Mouse (Mus musculus) left cerebral cortex, adult 8-10 months (tissue): ENCODE results near the gene Acot8. TPM values are rescaled to one million over a fixed set of nuclear protein-coding genes. Genes with fewer than 3 reads are reported as not detected.

ENCODE experiments used
- DNase-seq, 2 experiments: peaks; one replicate each; pipeline ENCODE4 v3.0.0; 2022; ENCODE audit warnings: low spot score in 2 of 2
- total RNA-seq, 4 experiments: library from RNA; stranded (reverse); gene quantifications; 2 replicates each; pipeline ENCODE4 v1.2.4; 2022

Acot8 gene
- total RNA-seq, 4 experiments from 2014 or later: 22.0 to 27.6 (median 26.4) TPM

DNA sequence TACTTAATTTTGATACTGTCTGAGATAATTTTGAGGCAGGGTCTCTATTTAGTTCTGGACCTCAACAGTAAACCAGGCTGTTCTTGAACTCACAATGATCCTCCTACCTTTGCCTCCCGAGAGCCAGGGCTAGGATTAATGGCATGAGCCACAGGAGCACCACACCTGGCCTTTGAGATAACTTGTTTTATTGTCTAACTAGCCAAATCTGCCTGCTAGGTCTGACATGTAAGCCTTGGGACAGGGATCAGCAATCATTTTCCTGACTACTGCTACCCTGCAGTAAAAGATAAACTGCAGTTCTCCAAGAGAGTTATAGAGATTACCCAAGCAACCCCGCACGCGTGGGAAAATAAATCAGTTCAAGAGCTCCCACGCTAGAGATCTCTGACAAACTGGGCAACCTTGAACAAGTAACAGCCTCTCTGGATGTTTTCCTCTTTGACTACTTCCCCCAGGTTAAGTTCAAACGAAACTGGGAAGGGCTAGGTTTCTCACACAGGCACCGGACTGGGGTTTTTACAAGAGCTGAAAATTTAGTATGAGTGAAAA is 19.7 kb downstream of the Acot8 start:
- DNase-seq: no peak

DNA sequence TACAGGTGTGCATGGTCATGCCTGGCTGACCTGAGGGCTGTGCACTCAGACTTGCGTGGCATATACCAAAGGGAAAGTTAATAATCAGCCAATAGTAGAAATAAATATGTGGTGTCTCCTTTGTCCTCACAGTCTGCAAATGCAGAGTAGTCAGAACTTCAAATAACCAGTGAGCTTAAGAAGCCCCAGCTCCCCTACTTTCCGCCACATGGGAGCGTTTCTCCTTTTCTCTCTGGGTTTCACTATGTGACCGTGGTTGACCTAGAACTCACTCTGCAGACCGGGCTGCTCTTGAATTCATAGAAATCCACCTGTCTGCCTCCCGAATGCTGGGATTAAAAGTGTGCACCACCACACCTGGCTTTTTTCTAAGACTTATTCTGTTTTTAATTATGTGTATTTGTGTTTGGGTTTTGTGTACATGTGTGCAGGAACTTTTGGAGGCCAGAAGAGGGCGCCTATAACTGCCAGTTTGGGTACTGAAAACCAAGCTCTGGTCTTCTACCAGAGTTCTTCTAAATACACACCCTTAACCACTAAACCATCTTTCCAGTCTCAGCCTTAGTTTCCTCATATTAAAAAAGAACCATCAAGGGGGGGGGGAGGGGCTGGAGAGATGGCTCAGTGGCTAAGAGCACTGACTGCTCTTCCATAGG is 20.6 kb downstream of the Acot8 start:
- DNase-seq: no peak

DNA sequence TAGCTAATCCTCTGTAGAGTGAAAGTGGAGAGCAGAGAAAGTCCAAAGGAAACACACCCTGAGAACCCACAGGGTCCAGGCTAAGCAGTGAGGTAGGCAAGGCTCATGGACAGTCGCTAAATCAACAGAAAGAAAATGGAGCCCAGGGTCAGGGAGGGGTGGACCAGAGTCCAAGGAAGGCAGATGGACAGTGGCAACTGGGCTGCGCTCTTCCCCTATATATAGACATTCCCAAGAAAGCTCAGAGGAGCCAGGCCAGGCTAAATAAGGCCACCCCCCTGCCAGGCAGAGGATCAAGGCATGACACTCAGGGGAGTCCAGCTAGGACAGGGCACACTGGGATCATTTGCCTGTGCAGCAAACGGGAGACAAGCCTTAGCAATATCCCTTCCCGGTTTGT is 22.8 kb downstream of the Acot8 start:
- no peak for DNase-seq

DNA sequence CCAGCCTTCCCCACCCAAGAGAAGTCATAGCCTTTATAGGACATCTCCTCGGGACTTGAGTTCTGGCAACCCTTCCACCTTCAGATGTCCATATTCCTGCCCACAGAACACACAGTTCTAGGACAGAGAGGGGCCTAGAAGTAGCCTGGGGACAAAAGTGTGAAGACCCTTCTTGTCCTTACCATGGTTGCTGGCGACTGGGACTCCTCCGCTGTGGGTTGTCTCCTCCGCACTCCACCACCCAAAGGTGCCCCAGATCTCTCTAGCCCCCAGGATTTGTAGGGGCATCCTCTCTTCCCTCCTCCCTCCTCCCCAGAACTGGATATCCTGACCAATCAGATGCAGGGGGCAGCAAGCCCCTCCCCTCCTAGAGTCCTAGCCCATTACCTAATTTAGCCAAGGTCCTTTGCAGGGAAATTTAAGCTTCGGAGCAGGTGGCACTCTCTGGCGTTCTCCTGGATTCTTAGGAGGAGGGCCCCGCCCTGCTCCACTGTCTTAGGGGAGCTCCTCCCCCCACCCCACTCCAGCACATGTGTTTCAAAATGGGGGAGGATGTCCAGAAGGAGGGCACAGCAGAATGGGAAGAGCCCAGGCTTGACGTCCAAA is 25.1 kb downstream of the Acot8 start, which contains the start of gene Tnnc2:
Tnnc2 (minus strand) TSS at position 487 of the 606 bp plus-strand sequence.
- no peak for DNase-seq

DNA sequence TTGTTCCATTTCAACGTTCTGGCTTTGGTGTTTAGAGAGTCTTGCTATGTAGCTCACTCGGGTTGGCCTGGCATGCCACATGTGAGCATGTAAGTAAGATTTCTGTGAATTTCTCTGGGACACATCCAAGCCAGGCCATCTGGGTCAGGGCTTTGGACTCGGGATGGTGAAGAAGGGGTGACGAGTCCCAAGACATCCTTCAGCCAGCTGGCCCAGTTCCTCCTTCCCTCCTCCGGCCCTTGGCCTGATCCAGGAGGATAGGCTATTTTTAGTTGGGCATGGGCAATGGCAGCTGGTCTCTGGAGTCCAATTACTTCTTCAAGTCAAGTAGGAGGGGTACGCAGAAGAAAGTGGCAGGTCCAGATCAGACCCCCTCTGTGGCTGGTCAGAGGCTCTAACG is 25.9 kb downstream of the Acot8 start:
- DNase-seq: no peak

DNA sequence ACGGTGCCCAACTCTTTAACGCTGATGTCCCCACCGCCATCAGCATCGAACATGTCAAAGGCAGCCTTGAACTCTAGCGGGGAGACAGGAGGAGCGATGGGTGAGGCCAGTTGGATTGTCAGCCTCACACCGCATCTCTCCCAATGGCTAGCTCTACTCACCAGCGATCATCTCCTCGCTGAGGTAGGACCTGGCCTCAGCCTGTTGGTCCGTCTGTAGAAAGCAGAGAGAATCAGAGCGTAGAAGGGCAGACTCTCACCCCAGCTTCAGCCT is 26.7 kb downstream of the Acot8 start:
- no peak for DNase-seq

DNA sequence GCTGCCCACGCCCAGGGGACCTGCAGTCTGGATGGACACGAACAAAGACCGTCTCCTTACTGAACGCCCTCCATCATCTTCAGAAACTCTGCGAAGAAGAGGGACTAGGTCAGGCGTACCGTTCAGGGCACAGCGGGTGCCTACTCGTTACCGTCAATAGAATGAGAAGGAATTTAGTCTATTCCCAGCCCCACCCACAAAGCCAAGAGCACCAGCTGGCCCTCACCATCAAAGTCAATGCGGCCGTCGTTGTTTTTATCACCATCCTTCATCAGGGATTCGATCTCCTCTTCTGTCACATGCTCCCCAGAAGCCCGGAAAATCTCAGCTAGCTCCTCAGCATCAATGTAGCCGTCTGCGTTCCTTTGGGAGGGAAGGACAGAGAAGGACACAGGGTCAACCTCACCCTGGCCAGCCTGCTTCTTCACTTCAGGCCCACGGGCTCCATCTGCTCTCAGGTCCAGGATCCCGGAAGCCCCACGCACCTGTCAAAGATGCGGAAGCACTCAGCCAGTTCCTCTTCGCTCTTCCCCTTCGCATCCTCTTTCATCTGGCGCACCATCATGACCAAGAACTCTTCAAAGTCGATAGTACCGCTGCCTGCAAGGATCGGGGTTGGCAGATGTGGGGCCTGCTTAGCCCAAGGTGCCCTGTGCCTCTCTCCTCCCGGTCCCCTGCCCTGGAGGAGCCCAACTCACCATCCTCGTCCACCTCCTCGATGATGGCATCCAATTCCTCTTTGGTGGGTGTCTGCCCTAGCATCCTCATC is 27.3 kb downstream of the Acot8 start:
- no peak for DNase-seq

DNA sequence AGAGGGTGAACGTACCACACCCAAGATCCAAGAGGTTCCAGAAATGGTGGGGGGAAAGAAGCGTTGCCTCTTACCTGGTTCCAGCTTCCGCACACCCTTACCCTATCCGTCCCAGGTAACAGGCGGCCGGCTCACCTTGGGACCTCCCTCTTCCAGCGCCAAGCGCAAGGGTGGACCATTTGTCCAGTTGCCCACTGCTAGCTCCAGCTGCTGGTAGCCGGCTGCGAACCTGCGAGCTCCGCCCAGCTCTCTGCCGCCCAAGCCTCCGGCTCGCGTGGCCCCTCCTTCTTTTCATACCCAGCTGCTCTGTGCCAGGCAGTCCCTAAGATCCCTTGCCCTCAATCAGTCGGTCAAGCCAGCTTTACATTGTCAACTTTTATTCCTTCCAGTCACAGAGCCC is 27.9 kb downstream of the Acot8 start:
- no peak for DNase-seq

DNA sequence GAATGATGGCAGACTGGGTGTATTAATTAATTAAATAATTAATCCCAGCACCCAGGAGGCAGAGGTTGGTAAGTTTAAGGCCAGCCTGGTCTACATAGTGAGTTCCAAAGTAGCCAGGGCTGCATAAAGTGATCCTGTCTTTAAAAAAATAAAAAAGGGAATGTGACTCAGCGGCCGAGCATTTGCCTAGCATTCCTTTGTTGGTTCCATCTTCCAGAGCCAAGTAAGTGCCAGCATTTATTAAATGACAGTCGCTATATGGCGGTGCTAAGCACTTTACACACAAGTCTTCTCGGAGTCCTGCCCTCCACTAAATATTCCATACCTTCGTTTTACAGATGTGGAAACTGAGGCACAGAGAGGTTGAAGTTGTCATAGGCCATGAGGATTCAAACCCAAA is 28.6 kb downstream of the Acot8 start:
- DNase-seq: no peak

DNA sequence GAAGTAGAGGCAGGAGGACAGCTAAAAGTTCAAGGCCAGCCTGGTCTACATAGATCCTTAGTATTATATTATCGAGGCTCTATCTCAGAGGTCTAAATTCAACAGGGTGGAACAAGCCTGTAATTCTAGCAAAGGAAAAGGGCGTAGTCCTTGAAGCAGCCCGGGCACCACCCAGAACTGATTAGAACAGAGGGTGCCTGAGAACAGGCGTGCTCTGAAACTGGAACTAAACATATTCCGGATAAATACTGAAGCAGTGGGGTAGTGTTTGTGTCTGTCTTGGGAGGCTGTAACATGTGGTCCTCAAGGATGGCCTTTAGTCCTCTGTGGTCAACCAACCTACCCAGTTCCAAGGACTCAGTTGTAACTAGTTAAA is 30.7 kb downstream of the Acot8 start:
- no peak for DNase-seq

DNA sequence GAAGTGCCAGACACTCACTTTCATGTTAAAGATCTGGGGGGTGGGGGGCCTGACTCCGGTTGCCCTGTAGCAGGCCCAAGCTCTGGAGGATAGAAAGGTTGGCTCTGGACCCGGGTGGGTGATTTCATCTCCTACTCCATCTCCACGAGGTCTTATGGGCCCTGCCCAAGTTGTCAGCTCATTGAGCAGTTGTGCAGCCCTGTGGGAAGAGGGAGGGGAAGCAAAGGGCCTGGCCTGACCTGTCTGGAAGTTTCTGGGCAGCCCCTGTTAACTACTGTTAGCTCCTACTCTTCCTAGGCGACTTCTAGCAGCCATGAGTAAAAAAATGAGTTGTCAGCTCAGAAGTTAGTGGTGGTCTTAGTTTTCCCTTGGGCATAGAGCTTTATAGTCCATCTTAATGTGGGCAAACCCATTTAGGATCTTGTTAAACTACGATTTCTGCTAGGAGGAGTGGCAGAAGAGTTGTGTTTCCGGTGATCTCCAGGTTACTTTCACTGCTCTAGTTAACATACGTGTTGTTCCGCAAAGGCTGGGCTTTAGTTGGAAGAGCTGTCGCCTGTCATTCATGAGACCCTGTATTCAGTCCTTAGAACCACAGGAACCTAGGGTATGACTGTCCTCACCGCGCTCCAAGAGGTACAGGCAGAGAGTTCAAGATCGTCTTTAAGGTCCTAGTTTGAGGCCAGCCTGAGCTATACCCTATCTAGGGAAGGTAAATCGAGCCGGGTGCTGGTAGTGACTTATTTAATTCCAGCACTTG is 31.3 kb downstream of the Acot8 start:
- DNase-seq: no peak

DNA sequence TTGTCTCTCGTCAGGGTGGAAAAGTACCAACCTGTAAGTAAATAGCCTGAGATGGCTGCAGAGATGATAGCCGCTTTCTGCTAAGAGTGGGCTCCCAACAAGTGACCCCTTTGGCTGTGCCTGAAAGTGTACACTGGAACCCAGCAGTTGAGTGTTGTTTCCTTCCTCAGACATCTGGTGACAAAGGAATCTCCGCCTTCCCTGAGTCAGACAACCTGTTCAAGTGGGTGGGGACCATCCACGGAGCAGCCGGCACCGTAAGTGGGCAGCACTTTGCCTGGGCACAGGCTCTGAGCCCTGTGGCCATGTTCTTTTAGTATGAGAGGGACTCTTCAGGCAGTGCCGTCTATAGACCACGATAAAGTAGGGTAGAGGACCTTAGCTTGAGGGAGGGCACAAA is 33.6 kb downstream of the Acot8 start:
- no peak for DNase-seq

DNA sequence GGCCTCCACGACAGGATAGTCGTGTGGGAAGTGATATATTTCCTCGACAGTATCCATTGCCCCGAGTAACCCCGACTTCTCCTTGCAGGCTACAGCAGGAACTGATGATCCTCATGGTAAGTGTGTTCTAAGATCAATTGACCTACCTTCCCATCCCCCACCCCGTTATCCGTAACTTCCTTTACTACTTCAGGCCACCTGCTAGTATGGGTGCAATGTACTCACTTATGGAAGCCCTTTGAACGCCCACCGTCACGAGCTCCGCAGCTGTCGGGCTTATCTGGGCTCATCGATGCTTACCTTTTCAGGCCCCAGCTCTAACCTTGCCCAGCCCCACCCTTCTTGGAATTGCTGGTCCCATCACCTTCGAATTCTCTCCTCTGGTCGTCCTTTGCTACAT is 34.4 kb downstream of the Acot8 start:
- DNase-seq: no peak

DNA sequence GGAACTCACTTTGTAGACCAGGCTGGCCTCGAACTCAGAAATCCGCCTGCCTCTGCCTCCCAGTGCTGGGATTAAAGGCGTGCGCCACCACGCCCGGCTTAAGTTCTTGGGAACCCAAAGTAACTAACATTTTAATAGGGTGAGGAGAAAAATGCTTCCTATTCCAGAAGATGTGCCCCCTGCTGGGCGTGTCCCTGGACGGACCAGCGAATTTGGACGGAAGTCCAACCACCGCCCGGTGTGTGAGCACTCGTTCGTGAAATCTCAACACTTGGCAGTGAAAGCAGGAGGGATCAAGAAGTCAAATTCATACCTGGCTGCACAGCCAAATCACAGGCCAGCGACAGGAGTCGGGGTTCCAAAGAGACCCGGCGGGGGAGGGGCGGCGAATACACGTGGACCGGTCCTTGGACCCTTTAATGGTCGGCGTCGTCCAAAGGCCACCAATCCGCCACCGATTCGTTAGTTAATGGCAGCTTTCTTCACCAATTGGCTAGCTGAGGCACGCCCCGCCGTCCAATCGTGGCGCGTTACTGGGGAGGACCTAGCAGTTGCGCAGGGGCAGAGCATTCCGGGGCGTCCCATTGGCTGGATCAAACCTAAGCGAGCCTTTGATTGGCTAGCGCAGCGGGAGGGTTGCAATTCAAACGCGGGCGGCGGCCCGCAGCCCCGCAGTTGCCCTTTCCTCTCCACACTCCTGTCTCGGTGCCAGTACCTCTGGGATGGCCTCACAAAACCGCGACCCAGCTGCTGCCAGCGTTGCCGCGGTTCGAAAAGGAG is 35.2 kb downstream of the Acot8 start, which contains the start of gene Ube2c:
Ube2c (plus strand) TSS at position 641 of the 780 bp plus-strand sequence.
- peak; percentile 97 to 98 for DNase-seq

DNA sequence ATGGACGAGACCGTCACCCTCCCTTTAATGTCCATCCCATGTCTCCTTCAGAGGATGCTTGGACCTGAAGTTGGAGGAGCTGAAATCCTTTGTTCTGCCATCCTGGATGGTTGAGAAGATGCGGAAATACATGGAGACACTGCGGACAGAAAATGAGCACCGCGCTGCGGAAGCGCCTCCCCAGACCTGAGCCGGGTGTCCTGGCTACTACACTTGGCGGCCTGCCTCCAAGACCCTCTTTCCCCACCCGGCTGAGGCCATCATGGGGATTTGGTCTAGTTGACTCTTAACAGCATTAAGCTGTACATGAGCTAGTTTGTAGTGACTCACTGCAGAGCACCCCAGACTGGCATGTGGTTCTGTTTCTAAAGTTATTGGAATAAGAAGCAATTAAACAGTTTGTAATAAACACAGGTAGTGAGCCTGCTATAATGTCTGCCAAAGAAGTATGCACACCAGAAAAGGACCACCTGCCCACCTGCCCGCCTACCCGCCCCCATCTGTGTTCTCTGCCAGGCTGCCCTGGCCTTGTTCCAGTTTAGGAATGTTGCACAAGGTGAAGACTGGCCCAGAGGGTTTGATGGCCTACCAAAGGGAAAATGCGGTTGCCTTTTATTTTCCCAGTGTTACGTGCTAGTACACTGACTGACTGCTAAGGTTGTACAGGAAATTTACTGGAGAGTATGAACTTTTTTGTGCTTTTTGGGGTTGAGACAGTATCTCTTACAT is 36.7 kb downstream of the Acot8 start:
- no peak for DNase-seq

DNA sequence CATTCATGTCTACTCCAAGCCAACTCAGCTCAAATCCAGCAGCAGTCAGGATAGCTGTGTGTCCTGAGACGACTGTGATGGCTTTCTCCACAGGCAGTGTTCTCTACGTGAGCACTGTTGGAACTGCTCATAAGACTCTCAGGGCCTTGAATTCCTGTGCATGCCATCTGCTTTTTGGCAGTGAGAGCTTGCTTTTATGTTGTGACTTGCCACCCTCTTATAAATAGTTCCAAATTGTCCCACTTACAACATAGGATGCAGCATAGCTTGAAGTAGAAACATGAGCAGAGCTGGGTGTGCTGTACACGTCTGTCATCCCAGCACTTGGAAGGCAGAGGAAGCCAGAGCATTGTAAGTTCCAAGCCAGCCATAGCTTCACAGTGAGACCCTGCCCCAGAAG is 38.8 kb downstream of the Acot8 start:
- DNase-seq: no peak

DNA sequence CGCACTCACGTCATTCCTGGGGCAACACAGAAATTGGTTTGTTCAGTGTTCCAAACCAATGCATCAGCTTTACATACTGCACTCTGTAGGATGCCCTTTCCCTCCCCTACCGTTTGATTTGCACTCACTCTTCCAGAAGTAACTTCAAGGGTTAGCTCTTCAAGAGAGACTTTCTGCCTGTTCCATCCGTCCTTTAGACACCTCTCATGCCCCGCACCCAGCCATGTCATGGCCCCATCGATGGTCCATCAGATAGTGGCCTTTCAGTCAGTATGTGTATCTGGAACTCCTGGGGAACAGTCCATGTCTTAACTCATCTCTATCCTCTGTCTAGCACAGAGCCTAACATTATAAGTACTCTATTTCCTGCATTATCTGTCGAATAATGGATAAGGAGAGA is 42.1 kb downstream of the Acot8 start:
- DNase-seq: no peak

DNA sequence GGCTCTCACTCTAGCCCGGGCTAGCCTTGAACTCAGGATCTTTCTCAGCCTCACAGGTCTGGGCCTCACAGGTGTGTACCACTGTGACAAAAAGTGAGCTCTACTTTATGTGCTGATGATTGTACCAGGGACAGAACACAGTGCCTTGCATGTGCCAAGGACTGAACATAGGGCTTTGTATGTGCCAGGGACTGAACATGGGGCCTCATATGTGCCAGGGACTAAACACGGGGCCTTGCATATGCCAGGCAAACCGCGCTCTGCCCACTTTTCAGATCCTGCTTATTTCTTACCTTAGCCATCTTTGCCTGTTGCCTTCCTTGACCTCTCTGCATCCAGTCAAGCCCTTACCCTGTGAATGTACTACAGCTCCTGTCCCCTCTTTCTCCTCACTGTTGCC is 42.7 kb downstream of the Acot8 start:
- DNase-seq: no peak

DNA sequence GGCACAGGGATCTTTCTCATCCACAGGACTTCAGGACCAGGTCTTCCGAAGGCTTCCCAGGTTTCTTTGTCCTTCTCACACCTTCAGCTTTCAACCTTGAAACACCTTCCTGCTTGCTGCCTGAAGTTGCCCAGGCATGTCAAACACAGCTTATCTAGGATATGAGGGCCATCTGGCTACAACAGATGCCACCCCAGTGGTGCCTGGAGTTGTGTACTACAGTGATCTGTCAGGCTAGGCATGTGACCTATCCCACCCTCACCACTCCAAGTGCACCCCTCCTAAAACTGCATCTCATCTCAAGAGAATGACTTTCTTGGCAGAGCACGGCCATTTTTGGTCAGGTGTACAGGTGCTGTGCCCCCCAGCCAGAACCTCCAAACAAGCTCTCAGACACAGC is 43.2 kb downstream of the Acot8 start:
- no peak for DNase-seq

DNA sequence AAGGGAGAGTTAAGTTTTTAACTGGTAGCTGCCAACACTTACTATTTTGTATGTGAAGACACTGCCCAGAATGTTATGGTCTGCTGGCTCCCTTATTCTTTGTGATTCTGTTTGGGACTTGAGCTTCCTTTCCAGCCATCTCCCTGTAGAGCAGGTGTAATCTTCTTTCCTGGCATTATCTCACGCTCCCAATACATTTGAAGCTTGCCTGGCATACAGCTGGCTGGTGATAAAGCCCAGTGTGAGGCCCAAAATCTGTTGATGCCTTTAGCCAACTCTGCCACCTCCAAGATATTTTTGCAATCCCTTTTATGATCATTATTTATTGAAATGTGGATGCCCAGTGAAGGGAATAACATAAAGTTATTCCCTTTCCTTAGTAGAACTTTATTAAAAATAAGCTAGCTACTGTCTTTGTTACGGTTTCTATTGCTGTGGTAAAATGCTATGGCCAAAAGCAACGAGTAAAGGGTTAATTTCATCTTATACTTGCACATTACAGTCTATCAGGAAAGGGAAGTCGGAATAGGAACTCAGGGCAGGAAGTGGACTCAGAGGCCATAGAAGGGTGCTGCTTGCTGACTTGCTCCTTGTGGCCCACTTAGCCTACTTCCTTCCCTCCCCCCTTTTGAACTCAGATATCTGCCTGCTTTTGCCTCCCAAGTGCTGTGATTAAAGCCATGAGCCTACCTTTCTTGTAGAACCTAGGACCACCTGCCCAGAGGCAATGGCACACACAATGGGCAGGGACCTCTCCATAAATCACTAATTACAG is 44.4 kb downstream of the Acot8 start:
- DNase-seq: no peak
